Mouse (Mus musculus) gastrocnemius, postnatal 14 days (tissue): ENCODE measurements around the gene Tacc3. TPM values are rescaled to one million over a fixed set of nuclear protein-coding genes. Genes with fewer than 3 reads are reported as not detected.
A peak's percentile ranks its signal among the peaks of the same experiment; 100 is the strongest.

Experiments used
- DNase-seq: peaks from one replicate; pipeline ENCODE4 v3.0.0; 2021; ENCODE audit warnings: mixed read lengths
- intact Hi-C: fragments of 180-260 bp; cut with DNase I; formaldehyde crosslinking; loops from one replicate; pipeline ENCODE4 v1.15.1; 2025; ENCODE audit warnings: low total_unique reads
- total RNA-seq, 2 experiments: library from RNA; stranded (reverse); gene quantifications; 2 replicates each; pipeline ENCODE4 v1.2.3; 2021

The Tacc3 gene
- total RNA-seq, 2 experiments from 2014 or later = 6.4 to 6.8 TPM

GRCm38 (mm10) chr5:33709037-33709436 lies 51.1 kb downstream of the Tacc3 start:
- intact Hi-C loops = no loop called here
- no peak for DNase-seq

DNA sequence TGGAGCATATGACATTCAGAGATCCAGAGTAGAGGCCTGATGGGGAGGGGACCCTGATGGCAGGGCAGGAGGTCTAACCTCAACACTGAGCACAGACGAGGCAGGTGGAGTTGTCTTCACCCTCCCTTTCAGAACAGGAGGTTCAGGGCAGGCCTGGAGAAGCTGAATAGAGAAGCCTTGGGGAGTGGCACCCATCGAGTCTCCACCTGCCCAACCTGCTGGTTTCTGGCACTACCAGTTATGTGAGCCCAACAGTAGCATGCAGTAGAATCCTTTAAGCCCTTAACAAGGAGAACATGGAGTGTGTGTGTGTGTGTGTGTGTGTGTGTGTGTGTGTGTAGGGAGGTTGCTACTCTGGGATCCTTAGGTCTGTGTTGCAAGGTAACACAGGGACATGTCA lies 54.6 kb downstream of the Tacc3 start:
- intact Hi-C loops = no loop called here
- DNase-seq = no peak

DNA sequence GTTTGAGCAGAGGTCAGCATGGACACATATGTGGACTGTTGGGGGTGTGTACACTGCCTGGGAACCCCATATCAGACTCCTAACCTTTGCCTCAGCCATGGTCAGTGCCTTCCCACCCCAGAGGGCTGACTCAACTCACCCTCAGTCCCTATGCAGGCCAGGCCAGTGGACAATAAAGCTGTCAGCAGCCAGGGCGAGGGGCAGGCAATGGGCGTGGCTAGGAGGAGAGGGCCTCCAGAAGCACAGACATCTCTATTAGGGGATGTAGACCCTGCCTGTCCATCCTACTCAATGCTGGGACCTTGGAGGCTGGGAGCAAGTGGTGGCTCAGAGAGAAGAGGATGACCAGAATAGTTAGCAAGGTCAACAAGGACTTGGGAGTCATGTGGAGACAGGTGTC lies 57.3 kb downstream of the Tacc3 start:
- intact Hi-C loops = no loop called here
- DNase-seq = no peak

DNA sequence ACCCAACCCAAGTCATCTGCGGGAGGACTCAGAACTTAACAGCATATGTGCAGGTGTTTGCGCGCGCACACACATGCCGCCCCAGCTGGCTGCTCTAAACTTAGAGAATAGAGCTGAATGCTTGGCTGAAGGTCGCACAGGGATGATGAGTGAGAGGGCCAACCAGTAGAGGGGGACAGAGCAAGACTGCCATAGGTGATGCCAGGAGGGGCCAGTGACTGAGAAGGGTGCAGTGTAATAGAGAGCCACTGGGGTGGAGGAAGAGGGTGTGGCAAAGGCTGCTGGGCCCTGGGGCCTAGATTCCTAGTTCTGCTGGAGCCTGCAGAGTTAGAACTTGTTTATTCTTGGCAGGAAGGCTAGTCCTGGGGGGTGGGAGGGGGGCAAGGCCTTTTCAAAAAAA lies 58.5 kb downstream of the Tacc3 start:
- no peak for DNase-seq
- intact Hi-C loops = no loop called here

- no peak for DNase-seq
- intact Hi-C loops = no loop called here
These were observed 60.5 kb downstream of the Tacc3 start for GRCm38 (mm10) chr5:33718460-33718859.

- no peak for DNase-seq
- intact Hi-C loops = no loop called here
These were observed 63.0 kb downstream of the Tacc3 start for GRCm38 (mm10) chr5:33720852-33721490.

DNA sequence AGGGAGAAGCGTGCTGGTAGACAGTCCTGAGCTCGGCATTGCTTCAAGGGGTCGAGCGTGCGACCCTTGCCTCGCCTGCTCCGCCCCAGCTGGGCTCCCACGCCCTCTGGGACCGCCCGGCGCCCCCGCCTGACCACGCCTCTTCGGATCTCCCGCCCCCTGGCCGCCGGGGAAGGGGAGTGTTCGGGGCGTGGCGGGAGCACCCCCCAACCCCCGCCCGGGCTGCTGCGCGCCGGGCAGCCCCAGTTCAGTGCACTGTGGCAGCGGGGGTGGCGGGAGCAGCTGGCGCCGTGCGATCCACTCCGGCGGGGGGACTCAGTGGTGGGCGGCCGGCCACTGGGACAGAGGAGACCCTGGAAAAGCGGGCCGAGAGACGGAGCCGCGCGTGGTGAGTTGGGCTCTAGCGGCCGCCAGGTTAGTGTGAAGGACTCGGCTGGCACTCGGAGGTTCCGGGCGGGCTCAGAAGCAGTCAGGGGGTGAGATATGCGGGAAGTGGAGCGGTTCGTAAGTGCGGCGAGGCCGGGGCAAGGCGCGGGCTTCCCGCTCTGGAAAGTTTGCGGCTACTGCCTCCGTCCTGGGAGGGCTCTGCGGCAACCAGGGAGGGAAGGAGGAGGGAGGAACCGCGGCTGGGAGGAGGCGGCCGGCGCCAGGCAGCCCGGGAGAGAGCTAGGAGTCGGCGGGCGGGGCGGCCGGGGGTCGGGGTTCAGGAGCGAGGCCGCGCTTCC lies 63.8 kb downstream of the Tacc3 start, which contains the start of gene Fgfr3:
TSS of gene Fgfr3 (plus strand) at position 134 of the 725 bp plus-strand sequence.
- intact Hi-C loops = no loop called here
- DNase-seq = peak; percentile 63

DNA sequence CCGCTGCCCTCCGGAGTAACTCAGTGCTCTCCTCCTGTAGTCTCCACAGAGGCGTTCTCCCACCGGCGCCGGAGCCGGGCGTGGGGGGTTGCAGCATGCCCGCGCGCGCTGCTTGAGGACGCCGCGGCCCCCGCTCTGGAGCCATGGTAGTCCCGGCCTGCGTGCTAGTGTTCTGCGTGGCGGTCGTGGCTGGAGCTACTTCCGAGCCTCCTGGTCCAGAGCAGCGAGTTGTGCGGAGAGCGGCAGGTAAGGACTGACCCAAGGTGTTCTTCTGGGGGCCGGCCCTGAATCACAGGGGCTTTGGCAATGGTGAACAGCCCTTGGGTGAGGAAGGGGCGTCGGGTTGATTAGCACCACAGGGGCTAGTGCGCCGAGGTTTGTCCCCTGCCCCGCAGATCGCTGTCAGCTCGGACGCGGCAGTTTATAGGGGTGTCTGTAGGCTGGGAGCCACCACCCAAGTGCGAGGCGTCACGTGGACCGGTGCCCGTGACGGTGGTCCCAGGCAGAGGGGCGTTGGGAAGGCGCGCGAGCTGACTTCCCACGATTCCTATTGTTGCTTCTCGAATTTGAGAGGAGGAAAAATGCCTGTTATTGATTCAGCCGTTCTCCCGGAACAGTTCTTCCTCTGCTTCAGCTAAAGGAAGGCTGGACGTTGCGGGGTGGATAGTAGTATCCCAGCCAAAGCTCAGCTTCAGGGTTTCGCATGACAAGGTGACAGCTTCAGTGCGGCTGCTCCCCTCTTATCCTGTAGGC lies 64.5 kb downstream of the Tacc3 start:
- no peak for DNase-seq
- intact Hi-C loops = no loop called here

DNA sequence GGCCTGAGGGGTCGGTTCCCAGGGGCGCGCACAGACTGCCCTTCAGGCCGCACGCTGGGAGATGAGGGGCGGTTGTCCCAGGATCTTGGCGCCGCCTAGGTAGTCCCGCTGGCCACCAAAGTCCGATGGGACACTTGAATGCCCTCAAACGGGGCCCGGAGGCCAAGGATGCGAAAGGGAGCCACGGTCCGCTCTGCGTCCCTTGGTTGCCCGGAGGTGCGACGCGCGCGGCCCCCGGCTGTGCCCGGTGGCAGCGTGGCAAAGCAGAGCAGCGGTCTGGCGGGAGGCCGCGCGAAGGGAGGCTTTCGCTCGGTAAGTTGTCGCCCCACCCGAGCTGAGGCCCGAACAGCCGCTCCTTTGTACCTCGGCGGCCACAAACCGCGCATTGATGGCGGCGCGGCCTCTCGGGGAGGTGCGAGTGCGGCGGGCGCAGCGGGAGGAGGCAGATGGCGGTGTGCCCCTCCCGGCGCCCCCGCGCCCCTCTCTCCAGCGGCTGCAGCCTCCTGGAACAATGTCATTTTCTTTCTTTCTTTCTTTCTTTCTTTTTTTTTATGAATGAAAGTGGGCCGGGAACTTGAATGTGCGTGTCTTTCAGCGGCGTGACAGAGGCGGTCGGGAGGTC lies 65.2 kb downstream of the Tacc3 start:
- intact Hi-C loops = no loop called here
- no peak for DNase-seq

- intact Hi-C loops = no loop called here
- no peak for DNase-seq
These were observed 65.9 kb downstream of the Tacc3 start for GRCm38 (mm10) chr5:33723641-33724465.

DNA sequence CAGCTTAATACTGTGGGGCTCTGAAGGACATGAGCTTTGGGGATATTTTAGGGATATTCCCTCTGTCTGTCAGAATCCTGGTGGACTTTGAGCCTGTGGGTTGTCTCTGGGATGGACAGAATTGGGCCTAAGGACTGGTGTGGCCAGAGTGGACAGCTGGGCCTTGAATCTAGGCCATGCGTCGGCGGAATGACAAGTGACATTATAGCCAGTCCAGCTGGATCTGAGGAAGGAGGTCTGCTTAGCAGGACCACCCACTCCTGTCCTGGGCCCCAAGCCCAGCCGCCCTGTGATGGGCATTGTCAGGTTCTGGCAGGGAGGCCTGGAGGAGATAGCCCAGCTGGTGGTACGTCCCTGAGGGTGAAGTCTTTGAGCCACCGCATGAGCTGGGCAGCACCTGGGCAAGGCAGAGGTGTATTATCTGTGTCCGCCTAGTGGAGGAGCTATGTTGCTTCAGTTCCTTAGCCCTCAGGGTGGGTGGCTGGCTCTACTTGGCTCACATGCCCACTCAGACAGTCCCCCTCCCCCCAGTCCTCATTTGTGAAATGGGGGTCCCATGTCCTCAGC lies 68.2 kb downstream of the Tacc3 start:
- intact Hi-C loops = loop anchor here (5.0 kb wide), 1 partner anchor 39 kb away; no protein-coding TSS in a partner anchor
- no peak for DNase-seq

- intact Hi-C loops = loop anchor here (5.0 kb wide), 1 partner anchor 40 kb away; no protein-coding TSS in a partner anchor
- no peak for DNase-seq
These were observed 69.0 kb downstream of the Tacc3 start for GRCm38 (mm10) chr5:33726891-33727290.

Other genes with a start within 250 kb of the Tacc3 start
- gene Nkx1-1, start 224.2 kb upstream of the Tacc3 start, total RNA-seq = not detected
- gene Fam53a, start 28.5 kb upstream of the Tacc3 start, total RNA-seq = 10 to 100 TPM; 52.5 to 57.0 TPM
- 1 to 10 TPM in 1 of 2 experiments, under 1 TPM in 1; 0.62 to 1.0 TPM for gene Gm9903, start 28.2 kb upstream of the Tacc3 start, total RNA-seq
- 10 to 100 TPM; 11.8 to 13.0 TPM for gene Slbp, start 5.6 kb upstream of the Tacc3 start, total RNA-seq
- gene Tmem129, start 288 bp downstream of the Tacc3 start, total RNA-seq = 10 to 100 TPM; 10.5 to 10.9 TPM
- 1 to 10 TPM; 1.9 to 3.1 TPM for gene Fgfr3, start 63.5 kb downstream of the Tacc3 start, total RNA-seq
- gene Letm1, start 124.7 kb downstream of the Tacc3 start, total RNA-seq = 10 to 100 TPM; 79.0 to 88.6 TPM
- gene Nsd2, start 162.6 kb downstream of the Tacc3 start, total RNA-seq = 10 to 100 TPM; 16.2 to 18.3 TPM